Mouse (Mus musculus): ENCODE results near the gene Arrdc2. TPM values are rescaled to one million over a fixed set of nuclear protein-coding genes. Genes with fewer than 3 reads are reported as not detected.
"Not testable (repeated sequence)": the region's sequence is repeated elsewhere in the genome, so short reads cannot be mapped to it uniquely, and the experiment has no call there.

Arrdc2 gene
- polyA plus RNA-seq, 1 experiment: 1.3 TPM

DNA sequence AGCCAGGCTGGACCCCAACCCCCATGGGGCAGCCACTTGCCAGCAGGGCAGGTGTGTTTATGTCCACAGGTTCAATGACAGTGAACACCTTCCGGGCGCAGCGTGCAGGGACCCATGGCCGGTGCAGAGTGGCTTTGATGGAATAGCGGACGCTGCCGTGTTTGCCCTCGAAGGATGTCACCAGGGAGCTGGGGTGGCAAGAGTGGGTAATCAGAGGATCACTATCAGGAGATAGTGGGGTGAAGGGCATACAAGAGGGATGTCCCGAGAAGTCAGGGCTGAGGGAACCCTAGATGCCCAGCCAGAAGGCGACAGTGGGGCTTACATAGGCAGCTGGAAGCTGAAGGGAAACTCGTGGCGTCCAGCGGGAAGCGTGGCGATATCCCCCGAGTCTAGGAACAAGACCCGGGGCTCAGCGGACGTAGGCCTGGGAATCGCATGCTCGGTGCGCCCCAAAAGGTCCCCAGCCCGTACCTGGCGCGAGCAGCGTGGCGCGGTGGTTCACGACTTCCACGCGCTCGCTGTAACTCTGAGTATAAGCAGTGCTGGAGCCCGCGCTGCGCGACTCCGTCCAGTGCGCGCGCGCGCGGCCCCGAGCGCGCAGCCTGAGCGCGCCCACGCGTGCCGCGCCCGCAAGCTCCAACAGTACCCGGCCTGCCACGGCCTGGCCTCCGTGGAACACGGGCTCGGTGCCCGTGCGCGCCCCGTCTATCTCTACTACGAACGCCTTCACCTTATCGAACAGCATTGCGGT lies 689 bp downstream of the Arrdc2 start:
- Histone ChIP-seq H3K4me1 (ENCODE audit: control insufficient read depth, insufficient read depth, insufficient read length, low read length) (peaks cover 8% of the 10 kb centered on the region; the same call in 1 of the 2 replicates), H3K27ac (replicated peaks; ENCODE audit: low read depth, low read length) (peak overlapping the region; percentile 88), H3K4me3 (ENCODE audit: insufficient read depth, low read depth, low read length) (peak overlapping the region; percentile 91)

DNA sequence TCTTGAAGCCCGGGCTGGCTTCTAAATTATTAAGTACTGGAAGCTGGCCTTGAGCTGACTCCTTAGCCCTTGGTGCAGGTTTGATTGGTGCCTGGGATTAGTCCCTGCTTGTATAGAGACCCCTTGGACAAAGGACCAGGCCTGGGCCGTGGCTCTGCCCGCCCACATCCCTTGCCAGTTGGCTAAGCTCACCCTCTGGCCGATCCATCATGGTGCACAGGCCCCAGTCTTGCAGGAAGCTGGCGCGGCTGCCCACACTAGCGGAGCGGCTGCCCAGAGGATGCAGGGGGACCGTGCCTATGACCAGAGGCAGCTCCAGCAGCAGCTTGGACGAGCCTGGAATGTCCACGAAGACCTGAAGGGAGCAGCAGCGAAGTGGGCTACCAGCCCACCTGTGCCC lies 2.9 kb downstream of the Arrdc2 start:
- Histone ChIP-seq H3K27ac (replicated peaks; ENCODE audit: low read depth, low read length) (no peak overlapping the region), H3K4me1 (ENCODE audit: control insufficient read depth, insufficient read depth, insufficient read length, low read length) (peaks cover 14% of the 10 kb centered on the region; the same call in 1 of the 2 replicates), H3K4me3 (ENCODE audit: insufficient read depth, low read depth, low read length) (no peak overlapping the region)

- Histone ChIP-seq H3K4me3 (ENCODE audit: insufficient read depth, low read depth, low read length) (no peak overlapping the region), H3K4me1 (ENCODE audit: control insufficient read depth, insufficient read depth, insufficient read length, low read length) (peaks cover 14% of the 10 kb centered on the region; the same call in 1 of the 2 replicates), H3K27ac (replicated peaks; ENCODE audit: low read depth, low read length) (no peak overlapping the region)
Measured at GRCm38 (mm10) chr8:70834071-70834470, 5.4 kb downstream of the Arrdc2 start.

DNA sequence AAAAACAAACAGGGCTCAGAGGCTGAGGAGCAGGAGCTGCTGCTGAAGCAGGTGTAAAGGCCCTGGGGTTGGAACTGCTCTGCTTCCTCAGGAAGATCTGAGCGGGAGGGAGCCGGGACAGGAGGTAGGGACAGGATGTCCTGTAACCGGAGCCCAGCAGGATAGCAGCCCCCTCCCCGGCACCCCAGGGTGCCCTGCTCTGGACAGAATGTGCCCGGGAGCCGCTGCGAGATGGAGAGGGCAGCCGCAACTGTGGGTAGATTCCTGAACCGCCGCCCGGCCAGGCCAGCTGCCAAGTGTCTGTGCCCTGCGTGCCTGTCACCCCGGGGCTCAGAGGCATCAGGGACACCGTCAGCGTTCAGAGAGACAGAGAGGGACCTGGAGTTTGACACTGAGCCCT lies 6.0 kb downstream of the Arrdc2 start:
- H3K27ac ChIP-seq (replicated peaks; ENCODE audit: low read depth, low read length): peak overlapping the region; percentile 76
- H3K4me3 ChIP-seq (ENCODE audit: insufficient read depth, low read depth, low read length): peak overlapping the region; percentile 25
- H3K4me1 ChIP-seq (ENCODE audit: control insufficient read depth, insufficient read depth, insufficient read length, low read length): peaks cover 12% of the 10 kb centered on the region; the same call in 1 of the 2 replicates

DNA sequence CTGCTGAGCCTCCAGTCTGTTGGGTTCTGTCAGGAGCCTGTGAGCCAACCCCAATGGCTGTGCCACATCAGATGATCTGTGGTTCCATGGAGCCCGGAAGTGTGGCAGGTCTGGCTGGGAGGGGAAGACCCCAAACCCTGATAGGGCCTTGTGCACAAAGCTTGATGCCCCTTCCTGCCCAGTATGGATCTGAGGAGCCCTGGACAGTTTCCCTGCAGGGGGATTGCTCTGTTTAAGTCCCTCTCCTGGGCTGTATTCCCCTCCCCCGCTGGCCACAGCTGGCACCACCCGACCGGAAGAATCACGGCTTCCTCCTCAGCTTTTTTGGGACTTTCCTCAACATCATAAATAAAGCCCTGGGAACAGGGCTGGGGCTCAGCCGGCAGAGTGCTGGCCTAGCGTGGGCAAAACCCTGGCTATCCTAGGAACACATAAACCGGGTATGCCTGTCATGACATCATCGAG lies 6.5 kb downstream of the Arrdc2 start:
- H3K27ac ChIP-seq (replicated peaks; ENCODE audit: low read depth, low read length): peak overlapping the region; percentile 76
- peak overlapping the region; percentile 25 for H3K4me3 ChIP-seq (ENCODE audit: insufficient read depth, low read depth, low read length)
- H3K4me1 ChIP-seq (ENCODE audit: control insufficient read depth, insufficient read depth, insufficient read length, low read length): peaks cover 10% of the 10 kb centered on the region; the same call in 1 of the 2 replicates

- H3K27ac ChIP-seq (replicated peaks; ENCODE audit: low read depth, low read length): no peak overlapping the region
- no peak overlapping the region for H3K4me3 ChIP-seq (ENCODE audit: insufficient read depth, low read depth, low read length)
- H3K4me1 ChIP-seq (ENCODE audit: control insufficient read depth, insufficient read depth, insufficient read length, low read length): peaks cover 10% of the 10 kb centered on the region; the same call in 1 of the 2 replicates
Measured at GRCm38 (mm10) chr8:70832371-70832770, 7.1 kb downstream of the Arrdc2 start.

- H3K4me1 ChIP-seq (ENCODE audit: control insufficient read depth, insufficient read depth, insufficient read length, low read length): peaks cover 10% of the 10 kb centered on the region; the same call in 1 of the 2 replicates
- no peak overlapping the region for H3K4me3 ChIP-seq (ENCODE audit: insufficient read depth, low read depth, low read length)
- no peak overlapping the region for H3K27ac ChIP-seq (replicated peaks; ENCODE audit: low read depth, low read length)
Measured at GRCm38 (mm10) chr8:70831517-70831916, 8.0 kb downstream of the Arrdc2 start.

- H3K27ac ChIP-seq (replicated peaks; ENCODE audit: low read depth, low read length): no peak overlapping the region
- no peak overlapping the region for H3K4me3 ChIP-seq (ENCODE audit: insufficient read depth, low read depth, low read length)
- H3K4me1 ChIP-seq (ENCODE audit: control insufficient read depth, insufficient read depth, insufficient read length, low read length): no peaks in the 10 kb centered on the region
Measured at GRCm38 (mm10) chr8:70827796-70828195, 11.7 kb downstream of the Arrdc2 start.

GRCm38 (mm10) chr8:70827010-70827409 lies 12.5 kb downstream of the Arrdc2 start:
- no peak overlapping the region for H3K27ac ChIP-seq (replicated peaks; ENCODE audit: low read depth, low read length)
- H3K4me3 ChIP-seq (ENCODE audit: insufficient read depth, low read depth, low read length): no peak overlapping the region
- no peaks in the 10 kb centered on the region for H3K4me1 ChIP-seq (ENCODE audit: control insufficient read depth, insufficient read depth, insufficient read length, low read length)

GRCm38 (mm10) chr8:70825816-70826215 lies 13.7 kb downstream of the Arrdc2 start:
- H3K27ac ChIP-seq (replicated peaks; ENCODE audit: low read depth, low read length): no peak overlapping the region
- no peaks in the 10 kb centered on the region for H3K4me1 ChIP-seq (ENCODE audit: control insufficient read depth, insufficient read depth, insufficient read length, low read length)
- H3K4me3 ChIP-seq (ENCODE audit: insufficient read depth, low read depth, low read length): no peak overlapping the region

- Histone ChIP-seq H3K4me1 (ENCODE audit: control insufficient read depth, insufficient read depth, insufficient read length, low read length) (no peaks in the 10 kb centered on the region), H3K4me3 (ENCODE audit: insufficient read depth, low read depth, low read length) (no peak overlapping the region), H3K27ac (replicated peaks; ENCODE audit: low read depth, low read length) (no peak overlapping the region)
Measured at GRCm38 (mm10) chr8:70823802-70824201, 15.7 kb downstream of the Arrdc2 start.

DNA sequence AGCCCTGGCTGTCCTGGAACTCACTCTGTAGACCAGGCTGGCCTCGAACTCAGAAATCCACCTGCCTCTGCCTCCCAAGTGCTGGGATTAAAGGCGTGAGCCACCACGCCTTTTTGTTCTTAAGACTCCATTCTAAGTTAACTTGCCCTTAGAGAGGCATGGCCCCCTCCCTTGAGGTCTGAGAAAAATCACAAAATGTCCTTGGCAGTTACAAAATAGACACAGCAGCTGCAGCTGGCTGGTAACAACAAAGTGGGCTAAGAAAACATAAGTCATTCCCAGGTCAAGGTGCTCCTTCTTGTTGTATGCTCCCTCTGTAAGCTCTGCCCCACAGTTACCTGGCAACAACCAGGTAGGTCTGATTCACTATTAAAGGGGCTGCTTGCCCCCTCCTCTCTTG lies 16.9 kb downstream of the Arrdc2 start:
- H3K27ac ChIP-seq (replicated peaks; ENCODE audit: low read depth, low read length); H3K4me3 ChIP-seq (ENCODE audit: insufficient read depth, low read depth, low read length); H3K4me1 ChIP-seq (ENCODE audit: control insufficient read depth, insufficient read depth, insufficient read length, low read length): not testable (repeated sequence)

DNA sequence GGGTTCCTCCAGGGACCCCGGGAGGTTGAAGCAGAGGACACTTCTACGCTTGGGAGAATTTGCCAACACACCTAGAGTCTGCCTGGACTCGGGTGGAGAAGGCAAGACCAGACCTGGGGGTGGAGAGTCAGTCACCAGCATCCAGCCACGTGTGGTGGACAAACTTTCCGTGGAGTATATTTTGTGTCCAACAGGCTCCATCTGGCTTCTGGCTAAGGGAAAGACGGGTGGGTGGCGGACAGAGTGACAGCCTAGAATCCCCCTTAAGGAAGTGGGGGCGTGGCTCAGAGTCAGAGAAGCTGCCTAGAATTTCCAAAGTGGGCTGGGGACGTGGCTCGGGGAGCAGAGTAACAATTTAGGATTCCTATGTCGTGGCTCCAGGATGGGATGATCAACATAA lies 17.5 kb downstream of the Arrdc2 start:
- Histone ChIP-seq H3K27ac (replicated peaks; ENCODE audit: low read depth, low read length) (no peak overlapping the region), H3K4me1 (ENCODE audit: control insufficient read depth, insufficient read depth, insufficient read length, low read length) (no peaks in the 10 kb centered on the region; the same call in 1 of the 2 replicates), H3K4me3 (ENCODE audit: insufficient read depth, low read depth, low read length) (no peak overlapping the region)

- Histone ChIP-seq H3K4me1 (ENCODE audit: control insufficient read depth, insufficient read depth, insufficient read length, low read length) (no peaks in the 10 kb centered on the region; the same call in 1 of the 2 replicates), H3K4me3 (ENCODE audit: insufficient read depth, low read depth, low read length) (no peak overlapping the region), H3K27ac (replicated peaks; ENCODE audit: low read depth, low read length) (no peak overlapping the region)
Measured at GRCm38 (mm10) chr8:70821399-70821962, 18.0 kb downstream of the Arrdc2 start.

- Histone ChIP-seq H3K27ac (replicated peaks; ENCODE audit: low read depth, low read length) (no peak overlapping the region), H3K4me3 (ENCODE audit: insufficient read depth, low read depth, low read length) (peak overlapping the region; percentile 48), H3K4me1 (ENCODE audit: control insufficient read depth, insufficient read depth, insufficient read length, low read length) (no peaks in the 10 kb centered on the region; the same call in 1 of the 2 replicates)
Measured at GRCm38 (mm10) chr8:70820101-70820935, 19.2 kb downstream of the Arrdc2 start.
